Mouse (Mus musculus): ENCODE measurements around the gene Rrp1b.
"Not testable (repeated sequence)": the region's sequence is repeated elsewhere in the genome, so short reads cannot be mapped to it uniquely, and the experiment has no call there.

Gene Rrp1b

DNA sequence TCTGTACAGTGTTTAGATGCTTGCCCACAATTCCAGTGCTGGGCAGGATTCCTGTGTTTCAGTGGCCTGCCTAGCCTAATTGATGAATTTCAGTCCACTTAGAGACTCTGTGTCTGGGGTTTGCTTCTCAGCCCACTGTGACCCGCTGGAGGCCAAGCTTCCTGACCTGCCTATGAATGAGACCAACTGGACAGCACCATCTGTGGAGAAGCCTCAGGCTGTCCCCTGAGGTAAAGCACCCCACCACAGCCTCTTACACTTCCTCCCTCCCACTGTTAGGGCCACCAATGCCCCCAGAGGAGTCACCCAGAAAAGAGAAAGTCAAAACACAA is 55.1 kb downstream of the Rrp1b start:
- DNase-seq (ENCODE audit: low spot score) = no peak

DNA sequence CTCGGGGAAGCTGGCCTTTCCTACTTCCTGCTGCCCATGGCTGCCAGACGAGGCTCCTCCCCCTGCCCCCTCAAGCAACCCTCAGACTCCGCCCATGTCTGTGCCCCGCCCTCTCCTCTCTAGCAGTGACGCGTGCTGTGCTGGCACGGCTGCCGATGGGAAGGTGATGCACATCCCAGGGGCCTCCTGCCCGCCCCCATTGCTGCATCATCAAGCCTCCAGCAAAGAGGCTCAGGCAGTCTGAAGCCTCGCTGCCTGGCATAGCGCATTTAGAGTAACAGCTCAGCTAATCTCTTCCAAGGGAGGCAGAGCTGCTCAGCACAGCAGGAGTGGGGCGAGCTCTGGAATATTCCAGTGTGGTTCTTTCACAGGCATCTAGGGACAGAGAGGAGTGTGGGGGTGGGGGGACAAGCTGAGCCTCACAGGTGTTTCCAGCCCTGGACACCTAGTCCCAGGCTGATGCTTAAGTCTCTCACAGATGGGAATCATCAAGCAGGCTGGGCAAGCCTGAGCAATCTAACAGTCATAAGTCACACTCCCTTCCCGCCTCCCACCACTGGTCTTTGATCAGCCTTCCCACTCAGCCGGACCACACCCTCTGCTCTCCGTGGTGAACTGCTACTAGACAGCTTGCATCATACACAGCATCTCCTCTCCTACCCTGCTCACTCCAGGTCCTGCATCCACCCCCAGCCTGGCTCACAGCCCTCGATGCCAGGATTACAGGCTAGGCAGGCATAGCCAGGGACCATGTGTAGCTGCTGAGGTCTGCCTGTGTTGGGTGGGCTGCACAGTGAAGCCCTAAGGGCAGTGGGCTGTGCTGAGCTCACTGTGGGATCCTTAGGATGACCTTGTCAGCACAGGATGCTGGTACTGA is 55.7 kb downstream of the Rrp1b start:
- DNase-seq (ENCODE audit: low spot score) = peak; percentile 74

DNA sequence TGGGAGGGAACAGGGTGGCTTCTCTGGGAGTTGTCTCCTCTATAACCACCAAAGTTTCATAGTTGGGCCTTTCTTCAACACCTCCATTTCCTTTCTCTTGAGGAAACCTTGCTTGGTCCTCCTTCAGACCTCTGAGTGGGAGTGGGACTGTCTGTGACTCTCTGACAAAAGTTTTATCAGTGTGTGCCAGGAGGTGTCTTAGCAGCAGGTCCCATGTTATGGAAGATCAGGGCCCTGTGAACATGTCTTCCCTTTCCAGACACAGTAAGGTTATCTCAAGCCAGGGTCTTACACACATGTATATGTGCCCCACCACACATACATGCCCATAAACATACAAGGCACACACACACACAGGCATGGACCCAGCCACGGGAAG is 56.3 kb downstream of the Rrp1b start:
- DNase-seq (ENCODE audit: low spot score) = no peak

DNA sequence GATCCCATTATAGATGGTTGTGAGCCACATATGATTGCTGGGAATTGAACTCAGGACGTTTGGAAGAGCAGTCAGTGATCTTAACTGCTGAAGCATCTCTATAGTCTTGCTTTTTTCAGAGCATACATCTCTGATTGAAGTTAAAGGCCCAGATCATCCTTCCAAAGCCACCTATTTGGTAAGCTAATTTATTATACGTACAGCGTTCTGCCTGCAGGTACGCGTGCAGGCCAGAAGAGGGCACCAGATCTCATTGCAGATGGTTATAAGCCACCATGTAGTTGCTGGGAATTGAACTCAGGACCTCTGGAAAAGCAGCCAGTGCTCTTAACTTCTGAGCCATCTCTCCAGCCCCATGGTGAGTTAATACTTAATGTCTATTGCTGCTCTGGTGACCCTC is 57.0 kb downstream of the Rrp1b start:
- no peak for DNase-seq (ENCODE audit: low spot score)

DNA sequence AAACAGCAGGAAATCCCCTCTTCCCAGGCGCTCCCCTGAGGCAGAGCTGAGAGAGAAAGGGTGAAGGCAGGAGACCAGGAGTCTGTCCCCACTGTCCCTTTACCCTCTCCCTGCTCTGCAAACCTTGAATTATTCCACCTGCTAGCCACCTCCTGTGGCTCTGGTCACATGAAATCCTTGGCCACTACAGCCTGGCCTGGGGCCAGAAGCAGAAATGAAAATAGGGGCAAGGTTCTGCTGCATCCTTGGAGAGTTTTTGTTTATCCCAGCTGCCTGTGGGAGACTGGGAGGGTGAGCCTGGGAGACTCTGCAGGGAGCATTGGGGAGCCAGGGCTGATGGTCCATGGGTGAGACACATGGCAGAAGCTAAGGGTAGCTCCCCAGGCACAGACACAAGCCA is 61.8 kb downstream of the Rrp1b start:
- DNase-seq (ENCODE audit: low spot score) = peak; percentile 58

DNA sequence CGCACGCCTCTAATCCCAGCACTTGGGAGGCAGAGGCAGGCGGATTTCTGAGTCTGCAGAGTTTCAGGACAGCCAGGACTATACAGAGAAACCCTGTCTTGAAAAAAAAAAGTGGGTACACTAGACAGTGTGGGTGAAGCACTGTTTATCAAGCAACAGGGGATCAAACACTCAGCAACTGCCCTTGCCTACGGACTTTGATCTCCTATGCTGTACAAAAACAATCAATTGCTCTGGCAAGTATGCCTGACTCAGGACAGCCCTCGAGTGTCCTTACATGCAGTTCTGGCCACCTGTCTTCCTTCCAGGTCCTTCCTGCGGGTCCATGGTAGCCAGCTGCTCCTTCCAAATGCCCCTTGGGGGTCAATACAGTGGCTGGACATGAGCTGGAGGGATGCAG is 63.0 kb downstream of the Rrp1b start:
- not testable (repeated sequence) for DNase-seq (ENCODE audit: low spot score)

DNA sequence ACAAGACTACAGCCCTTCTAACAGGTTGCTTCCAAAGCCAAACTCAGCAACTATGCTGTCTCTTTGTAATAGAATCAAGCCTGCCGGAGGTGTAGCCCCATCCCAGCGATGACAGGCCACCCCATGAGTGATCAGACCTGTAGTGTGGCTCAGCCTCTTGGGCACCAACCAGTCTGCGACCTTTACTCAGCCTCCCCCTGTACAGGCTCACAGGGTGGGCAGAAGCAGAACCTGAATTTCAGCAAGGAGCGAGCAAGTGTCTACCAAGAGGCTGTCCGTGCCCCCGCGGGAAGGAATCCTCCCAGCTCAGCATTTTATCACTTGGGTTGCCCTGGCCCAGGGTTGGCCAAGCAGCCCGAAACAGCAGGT is 63.7 kb downstream of the Rrp1b start:
- no peak for DNase-seq (ENCODE audit: low spot score)

DNA sequence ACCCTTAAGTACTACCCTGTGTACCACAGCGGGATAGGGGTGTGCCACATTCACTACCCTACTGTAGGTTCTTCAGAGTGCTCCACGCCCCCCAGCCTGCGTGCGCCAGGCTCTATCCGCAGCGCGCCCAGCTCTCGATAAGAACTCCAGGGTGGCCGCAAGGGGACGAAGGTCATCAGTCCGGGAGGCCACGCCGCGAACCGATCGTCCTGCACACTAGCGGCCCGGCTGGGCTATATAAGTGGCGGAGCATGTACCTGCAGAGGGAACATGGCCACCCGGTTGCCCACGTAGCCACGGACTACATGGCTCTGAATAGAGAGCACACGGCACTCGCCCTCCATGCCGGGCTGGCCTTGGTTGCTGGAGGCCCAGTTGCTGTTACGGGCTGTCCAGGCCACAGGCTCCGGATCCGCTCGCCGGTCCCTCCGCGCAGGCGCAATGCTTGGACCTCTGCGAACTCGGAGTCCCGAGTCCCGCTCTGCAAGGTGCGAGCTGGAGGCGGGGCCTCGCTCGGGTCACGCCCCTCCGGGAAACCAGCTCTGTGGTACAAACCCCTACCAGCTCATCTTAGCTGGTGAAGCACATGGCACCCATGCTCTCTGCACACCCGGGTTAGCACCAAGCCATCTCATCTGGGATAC is 64.2 kb downstream of the Rrp1b start:
- DNase-seq (ENCODE audit: low spot score) = peak; percentile 79

DNA sequence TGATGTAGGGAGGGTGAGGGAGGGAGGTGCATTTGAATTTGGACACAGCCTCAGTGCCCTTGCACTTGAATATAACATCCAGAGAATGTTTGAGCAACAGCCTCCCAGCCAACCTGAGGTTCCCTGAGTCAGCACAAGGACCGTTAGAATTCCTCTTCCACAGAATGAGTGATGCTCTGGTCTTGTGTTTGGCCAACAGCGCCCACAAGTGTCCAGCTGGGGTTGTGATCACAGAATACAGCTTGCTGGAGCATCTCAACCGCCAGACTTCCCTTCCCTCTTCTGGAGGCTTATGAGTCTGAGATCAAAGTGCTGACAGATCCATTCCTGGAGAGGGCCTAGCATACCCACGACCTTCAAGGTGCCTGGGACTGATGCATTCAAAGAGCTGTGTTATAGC is 67.2 kb downstream of the Rrp1b start:
- DNase-seq (ENCODE audit: low spot score) = no peak

DNA sequence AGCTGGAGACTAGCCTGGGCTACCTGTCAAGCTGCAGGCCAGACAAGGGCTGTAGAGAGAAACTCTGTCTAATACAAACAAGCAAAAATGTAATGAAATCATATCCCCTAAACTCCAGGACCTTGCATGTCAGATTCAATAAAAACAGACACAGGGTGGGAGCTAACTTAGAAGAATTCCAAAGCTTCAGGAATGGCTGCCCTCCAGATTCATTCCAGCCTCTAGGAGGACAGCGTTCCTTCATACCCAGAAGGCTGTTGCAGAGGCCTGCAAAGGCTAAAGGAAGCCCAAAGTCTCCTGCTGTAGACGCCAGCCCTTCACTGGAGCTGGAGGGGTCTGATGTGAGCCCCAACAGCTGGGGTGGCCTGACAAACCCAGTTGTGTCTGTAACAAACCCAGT is 70.5 kb downstream of the Rrp1b start:
- DNase-seq (ENCODE audit: low spot score) = no peak

DNA sequence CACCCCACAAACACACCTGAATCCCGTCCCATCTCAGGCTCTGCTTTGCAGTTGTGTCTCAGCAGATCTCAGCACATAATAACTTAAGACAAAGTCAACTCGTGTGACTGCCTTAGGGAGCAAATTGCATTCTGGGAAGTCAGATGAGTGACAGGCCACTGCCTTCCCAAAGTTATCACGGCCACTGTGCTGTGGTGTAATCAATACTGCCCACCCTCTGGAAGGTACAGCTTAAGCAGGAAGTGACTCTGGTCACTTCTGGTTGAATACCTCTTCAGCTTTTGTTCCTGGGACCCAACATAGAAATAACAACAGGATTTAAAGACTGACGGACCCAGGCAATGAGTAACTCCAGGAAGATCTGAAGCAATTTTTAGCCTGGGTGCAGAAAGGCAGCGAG is 72.0 kb downstream of the Rrp1b start:
- no peak for DNase-seq (ENCODE audit: low spot score)

DNA sequence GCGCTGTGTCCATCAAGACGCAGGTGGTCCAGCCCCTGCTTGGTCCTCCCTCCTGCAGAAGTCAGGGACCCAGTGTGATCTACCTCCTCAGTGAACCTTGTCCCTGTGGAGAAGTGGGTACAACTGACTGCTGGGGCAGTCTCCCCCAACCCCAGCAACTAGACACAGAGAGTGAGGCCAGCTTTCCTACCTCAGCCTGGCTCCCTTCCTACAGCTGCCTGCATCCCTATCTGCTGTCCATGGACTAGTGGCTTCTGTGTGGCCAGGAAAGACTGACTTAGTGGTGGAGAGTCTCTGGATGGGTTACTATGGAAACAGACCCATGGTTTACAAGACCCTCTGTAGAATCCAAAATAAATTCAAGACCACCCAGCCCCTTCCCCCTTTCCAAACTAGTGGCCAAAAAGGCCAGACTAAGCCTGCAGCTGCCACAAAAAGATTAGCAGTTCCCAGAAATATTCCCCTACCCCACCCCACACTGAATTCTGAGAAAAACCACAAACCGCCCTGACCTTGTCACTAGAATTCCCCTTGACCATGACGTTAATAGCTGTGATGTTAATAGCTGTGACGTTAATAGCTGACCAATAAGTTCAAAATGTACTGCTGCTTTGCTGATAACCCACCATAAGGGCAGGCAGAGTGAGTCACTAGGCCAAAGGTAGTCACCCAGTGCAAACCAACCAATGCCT is 72.6 kb downstream of the Rrp1b start:
- DNase-seq (ENCODE audit: low spot score) = not testable (repeated sequence)

DNA sequence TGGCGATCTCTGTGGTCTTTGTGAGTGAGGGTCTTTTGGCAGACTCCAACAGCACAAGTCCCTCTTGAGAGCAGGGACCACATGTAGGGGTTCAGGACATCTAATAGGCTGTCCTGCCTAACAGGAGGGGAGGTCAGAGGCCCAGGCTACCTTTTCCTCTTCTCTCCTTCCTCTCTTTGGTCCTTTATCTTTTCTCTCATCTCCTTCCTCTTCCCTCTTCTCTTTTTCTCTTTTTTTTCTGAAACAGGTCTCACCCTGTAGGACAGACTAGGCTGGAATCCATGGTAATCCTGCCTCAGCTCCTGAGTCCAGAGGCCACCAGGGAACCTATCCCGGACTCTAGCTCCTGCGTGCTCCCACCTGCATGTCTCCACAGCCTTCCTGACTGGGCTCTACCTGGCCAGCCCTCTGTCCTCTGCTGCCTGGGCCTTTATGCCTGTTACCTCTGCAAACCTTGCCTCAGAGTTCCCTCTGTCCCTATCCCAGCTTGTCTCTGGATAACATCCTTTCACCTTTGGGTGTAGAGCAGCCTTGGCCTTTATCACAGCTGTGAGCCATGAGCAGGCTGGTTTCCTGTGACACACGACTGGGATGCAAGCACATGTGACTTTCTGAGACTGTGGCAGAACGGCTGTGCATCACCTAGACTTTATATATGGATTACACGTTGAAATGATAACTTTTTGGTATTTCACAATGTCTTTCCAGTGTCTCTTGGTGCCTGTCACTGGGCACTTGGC is 73.5 kb downstream of the Rrp1b start:
- DNase-seq (ENCODE audit: low spot score) = no peak

DNA sequence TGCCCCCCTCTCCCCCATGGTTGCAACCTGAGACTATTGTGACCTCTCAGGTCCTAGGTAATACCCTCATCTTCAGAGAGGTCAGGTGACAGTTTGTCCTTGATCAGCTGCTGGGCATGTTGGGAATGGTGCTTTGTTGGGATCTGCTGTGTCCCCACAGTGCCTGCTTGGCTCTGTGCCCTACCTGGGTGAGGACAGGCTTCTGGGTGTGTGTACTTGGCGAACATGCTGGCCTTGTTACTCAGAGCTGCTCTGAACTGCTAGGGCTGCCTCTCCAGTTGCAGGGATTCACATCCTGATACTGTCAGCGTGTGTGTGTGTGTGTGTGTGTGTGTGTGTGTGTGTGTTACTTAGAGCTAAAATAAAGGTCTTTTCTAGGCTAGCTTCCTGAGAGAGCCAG is 74.5 kb downstream of the Rrp1b start:
- peak; percentile 32 for DNase-seq (ENCODE audit: low spot score)

DNA sequence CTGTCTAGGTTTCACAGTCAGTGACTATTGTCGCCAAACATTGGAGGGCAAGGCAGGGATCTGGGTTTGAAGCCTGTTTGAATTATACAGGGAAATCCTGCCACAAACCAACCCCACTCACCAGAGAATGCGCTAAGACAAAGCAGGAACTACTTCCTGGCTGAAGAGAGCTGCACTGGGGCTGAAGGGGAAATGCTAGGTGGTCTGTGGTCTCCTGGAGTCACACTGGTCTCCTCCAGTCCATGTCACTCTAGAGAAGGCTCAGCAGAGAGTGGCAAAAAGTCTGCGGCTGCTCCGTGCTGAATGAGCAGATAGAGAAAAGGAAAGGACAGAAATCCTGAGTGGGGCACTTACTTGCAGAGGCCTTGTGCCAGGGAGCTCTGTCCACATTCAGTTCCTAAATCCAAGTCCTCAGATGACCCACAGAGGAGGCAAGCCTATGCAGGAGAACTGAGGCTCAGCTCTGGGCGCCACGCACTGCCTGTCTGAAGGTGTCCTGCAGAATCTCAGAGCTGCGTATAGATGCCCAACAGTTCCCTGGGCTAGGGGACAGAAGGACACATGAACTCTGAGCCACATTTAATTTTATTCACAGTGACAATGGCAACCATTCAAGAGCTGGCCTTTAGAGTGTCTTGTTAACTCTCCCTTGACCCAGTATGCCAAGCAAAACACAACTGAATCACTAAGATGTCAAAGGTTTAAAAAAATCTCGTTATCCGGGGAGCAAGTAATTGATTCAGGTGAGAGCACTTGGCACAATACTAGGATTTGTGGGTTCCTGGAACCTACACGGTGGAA is 75.3 kb downstream of the Rrp1b start:
- DNase-seq (ENCODE audit: low spot score) = no peak
